Mouse (Mus musculus): ENCODE measurements around the gene Plcl2.
"Not testable (repeated sequence)": the region's sequence is repeated elsewhere in the genome, so short reads cannot be mapped to it uniquely, and the experiment has no call there.

Plcl2 gene

DNA sequence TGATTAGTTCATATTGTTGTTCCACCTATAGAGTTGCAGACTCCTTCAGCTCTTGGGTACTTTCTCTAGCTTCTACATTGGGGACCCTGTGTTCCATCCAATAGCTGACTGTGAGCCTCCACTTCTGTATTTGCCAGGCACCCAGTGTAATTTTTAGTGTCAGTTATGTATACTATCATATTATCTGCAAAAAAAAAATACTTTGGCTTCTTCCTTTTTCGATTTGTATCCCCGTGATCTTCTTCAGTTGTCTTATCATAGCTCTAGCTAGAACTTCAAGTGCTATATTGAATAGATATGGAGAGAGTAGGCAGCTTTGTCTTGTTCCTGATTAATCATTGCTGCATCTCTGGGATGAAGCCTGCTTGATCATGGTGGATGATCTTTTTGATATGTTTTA lies 25.7 kb downstream of the Plcl2 start:
- DNase-seq (ENCODE audit: low spot score in 2 of 2) = not testable (repeated sequence)

DNA sequence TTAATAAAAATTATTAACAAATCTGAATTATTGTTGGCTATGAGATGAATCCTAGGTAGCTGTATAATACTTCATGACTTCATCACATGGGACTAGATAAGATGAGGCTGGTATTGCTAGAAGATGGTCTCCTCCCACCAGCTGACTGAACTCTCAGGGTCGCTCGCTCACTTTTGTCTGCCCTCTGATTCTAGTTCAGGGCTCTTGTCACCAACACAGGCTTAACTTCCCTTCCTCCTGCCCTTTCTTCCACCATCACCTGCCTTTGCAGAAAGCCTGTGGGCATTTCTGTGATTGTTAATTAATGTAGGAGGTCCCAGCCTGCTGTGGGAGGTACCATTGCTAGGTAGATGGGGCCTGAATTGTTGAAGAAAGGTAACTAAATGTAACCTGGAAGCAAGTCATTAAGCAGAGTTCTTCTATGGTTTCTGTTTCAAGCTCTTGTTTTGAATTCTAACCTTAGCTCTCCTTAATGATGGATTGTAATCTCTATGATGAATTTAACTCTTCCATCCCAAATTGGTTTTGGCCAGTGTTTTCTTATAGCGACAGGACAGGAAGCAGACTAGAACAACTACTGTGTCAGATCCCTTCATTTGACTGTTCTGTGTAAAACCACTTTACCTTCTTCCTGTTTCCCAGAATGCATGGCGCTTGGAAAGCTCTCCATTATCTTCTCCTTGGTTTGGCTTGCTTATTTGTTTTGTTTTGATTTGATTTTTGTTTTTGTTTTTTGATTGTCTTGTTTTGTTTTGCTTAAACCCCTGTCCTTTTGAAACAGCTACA lies 27.4 kb downstream of the Plcl2 start:
- DNase-seq (ENCODE audit: low spot score in 2 of 2) = no peak

DNA sequence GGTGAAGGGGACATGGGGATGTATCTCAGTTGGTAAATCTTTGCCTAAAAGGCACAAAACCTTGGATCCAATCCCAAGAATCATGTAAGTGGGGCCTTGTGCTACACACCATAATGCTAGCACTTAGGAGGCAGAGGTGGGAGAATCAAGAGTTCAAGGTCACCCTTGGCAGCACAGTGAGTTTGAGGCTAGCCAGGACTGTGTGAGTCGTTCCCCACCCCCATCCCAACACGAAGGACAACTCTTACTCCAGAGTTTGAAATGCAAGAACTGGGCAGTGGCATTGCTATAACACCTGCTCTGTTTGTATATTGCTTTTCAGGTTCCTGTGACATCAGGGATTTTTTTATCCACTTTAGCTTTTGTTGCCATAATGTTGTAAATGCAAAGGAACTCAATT lies 28.6 kb downstream of the Plcl2 start:
- no peak for DNase-seq (ENCODE audit: low spot score in 2 of 2)

DNA sequence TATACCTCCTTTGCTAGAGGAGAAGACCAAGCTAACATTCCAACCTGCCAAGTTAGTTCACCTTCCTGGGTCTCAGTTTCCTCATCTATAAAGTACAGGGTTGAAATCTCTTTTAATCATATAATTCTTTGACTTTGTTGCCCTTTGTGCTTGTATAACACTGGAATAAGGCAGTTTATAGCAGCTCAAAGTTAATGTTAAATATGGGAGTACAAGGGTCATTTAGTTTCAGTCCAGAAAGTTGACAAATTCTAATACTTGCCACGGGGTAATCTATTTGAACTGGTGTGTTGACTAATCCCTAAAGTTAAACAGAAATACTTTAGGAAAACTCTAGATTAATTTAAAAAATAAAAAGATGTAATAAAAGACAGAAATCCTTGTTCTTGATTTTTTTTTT lies 35.7 kb downstream of the Plcl2 start:
- DNase-seq (ENCODE audit: low spot score in 2 of 2) = no peak

DNA sequence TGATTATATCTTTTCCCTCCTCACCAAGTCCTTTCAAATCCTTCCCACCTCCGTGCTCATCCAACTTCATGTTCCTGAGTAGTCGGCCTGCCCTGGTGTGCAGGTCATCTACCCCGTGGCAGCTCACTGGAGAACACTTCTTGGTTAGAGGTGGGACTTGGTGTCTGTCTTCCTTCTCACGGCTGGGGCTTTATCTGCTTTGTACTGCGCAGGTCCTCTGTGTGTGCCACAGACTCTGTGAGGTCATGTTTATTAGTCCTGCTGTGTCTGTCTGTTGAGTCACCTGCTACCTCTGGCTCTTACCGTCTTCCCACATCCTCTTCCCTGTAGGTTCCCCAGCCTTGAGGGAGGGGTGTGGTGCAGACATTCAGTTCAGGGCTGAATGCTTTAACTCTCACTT lies 36.1 kb downstream of the Plcl2 start:
- no peak for DNase-seq (ENCODE audit: low spot score in 2 of 2)

DNA sequence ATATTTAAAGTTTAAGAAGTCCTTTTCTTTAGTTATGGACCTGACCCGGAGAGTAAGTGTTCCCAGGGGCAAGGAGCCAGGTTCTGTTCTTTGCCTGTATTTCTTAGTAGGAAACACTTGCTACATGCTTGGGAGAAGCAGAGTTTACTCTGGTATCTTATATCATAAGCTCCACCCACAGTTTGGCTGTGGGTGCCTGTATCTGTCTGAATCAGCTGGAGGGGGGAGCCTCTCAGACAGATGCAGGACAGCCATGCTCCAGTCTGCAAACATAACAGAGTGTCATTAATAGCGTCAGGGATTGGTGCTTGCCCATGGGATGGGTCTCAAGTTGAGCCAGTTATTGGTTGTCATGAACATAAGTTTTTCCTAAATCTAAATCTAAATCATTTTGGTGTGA lies 42.9 kb downstream of the Plcl2 start:
- peak in 1 of 2 experiments; percentile 15 for DNase-seq (ENCODE audit: low spot score in 2 of 2)

DNA sequence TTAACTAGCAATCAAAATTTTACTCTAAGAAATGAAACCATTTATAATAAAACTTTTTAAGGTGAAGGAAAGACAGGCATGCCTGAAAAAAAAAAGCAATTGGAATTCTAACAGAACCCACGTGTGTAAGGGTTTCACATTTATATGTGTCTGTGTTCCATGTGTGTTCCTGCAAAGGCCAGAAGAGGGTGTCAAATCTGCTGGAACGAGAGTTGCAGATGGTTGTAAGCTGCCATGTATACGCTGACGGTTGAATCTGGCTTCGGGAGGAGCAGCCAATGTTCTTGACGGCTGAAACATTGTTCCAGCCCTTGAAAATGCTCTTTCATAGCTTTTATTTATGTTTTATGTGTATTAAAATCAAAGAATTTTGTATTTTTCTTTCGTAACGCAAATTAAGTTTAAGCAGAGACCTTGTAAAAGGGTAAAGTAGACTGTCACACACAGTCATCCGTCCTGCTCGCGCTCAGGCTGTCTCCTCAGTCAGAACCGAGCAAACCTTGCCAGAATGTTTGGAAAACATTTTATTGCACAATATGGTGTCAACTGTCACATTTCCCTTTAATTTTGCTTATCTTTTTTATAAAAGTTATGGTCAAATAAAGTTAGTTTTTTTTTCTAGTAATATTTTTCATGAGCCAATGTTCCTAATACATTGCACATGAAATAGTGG lies 48.5 kb downstream of the Plcl2 start:
- DNase-seq (ENCODE audit: low spot score in 2 of 2) = no peak

DNA sequence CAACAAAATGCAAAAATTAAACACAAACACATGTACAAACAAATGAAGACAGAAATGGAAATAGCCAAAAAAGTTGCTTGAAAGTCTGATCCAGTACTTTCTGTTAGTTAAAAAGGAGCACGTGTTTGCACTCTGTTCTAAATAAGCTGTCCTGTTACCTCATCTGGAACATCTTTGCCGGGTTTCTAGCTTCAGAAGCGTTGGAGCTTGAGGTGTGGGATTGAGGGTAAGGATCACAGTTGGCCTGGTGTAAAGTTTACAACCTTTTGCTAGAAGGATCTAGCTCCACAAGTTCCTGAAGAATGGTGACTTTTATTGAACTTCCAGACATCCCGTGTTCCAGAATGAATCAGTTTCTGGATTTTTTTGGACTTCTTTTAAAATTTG lies 49.0 kb downstream of the Plcl2 start:
- DNase-seq (ENCODE audit: low spot score in 2 of 2) = no peak

DNA sequence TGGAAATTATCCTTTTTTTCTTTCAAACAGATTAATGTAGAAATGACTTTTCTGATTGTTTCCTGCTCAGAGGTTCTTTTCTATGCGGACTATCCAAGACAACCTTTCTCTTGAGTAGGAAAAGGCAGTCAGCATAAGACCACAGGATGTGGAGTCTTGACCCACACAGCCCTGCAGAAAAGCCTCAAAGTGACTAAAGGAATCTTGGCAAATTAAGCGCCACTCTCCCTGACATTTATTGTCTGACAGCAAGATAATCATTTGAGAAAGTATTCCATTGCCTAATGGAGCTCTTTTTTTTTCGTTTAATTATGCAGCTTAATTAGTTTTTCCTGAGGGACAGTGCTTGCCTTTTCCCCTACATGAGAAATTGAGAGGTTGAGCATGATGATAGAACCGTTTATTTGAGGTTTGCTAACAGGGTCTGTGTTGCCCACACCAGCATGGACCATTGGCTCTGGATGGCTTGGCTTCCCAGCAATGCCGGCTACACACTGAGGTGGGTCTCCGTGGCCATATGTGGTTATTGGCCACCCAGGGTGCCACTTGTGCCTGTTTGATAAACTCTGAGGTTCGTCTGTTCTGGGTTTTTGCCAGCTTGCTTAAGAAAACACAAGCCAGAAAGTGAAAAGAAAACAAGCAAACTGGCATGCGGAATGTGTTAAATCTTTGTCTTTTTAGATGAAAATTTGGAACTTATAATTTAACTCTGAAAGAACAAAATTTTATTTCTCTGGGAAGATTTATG lies 56.3 kb downstream of the Plcl2 start:
- peak; percentile 22 to 54 for DNase-seq (ENCODE audit: low spot score in 2 of 2)

DNA sequence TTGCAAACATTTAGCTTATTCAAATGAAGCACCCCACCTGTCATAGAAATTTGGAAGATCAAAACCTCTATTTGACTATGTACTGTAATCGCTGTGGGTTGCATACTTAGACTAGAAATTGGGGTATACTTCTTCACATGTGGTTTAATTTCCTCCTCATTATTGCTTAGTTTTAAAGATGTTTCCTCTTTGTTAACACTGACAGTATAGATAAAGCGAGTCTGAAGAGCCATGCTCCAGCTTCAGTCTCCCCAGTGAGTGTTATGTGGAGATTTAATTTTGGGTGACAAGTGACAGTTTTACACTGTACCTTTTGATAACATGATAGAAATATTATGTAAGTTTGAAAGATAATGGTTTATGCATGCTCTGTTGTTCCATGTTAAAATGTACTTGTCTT lies 59.6 kb downstream of the Plcl2 start:
- no peak for DNase-seq (ENCODE audit: low spot score in 2 of 2)

DNA sequence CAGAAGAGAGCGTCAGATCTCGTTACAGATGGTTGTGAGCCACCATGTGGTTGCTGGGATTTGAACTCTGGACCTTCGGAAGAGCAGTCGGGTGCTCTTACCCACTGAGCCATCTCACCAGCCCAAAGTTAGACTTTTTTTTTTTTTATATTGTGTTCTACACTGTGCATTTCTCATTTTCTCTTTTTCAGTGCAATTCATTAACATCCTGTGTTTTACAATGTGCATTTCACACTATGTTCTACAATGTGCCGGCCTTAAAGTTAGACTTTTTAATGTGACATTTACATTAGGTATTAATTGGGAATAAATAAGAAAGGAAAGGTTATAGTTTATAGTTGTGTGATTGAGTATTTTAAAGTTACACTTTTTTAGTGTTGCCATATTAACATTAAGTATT lies 61.0 kb downstream of the Plcl2 start:
- not testable (repeated sequence) for DNase-seq (ENCODE audit: low spot score in 2 of 2)

DNA sequence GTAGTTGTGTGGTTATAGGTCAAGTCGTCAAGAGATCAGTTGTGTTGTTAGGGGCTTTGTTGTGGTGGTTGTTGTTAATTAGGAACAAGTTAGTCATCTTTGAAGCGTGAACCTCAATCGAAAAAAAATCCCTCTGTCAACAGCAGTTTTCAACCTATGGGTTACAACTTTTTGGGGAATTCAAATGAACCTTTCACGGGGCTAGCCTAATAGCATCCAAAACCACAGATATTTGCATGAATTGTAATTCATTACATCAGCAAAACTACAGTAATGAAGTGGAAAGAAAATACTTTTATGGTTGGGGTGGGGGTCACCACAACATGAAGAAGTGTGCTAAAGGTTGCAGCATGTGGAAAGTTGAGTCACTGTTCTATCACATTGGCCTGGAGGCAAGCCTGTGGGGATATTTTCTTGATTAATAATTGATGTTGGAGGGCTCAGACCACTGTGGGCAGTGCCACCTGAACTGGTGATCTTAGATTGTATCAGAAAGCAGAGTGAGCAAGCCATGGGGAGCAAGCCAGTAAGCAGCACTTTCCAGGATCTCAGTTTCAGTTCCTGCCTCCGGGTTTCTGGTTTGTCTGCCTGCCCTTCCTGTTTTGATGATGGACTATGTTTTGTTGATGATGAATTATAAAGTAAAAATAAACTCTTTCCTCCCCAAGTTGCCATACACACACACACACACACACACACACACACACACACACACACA lies 61.6 kb downstream of the Plcl2 start:
- peak; percentile 58 to 61 for DNase-seq (ENCODE audit: low spot score in 2 of 2)

DNA sequence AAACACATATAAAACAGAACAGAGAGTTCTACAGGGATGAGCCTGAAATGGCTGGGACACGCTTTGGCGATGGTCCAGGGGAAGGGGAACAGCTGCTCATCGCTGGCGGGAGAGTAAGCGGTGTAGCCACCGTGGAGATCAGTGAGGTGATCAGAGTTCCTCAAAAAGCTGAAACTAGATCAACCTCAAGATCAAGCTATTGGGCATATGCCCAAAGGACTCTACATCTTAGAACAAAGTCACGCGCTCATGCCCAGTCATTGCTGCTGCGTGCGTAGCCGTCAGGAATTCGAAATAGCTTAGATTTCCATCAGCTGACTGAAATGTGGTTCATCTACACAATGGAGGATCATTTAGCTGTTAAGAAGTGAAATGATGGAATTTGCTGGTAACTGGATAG lies 65.0 kb downstream of the Plcl2 start:
- peak; percentile 58 to 66 for DNase-seq (ENCODE audit: low spot score in 2 of 2)

DNA sequence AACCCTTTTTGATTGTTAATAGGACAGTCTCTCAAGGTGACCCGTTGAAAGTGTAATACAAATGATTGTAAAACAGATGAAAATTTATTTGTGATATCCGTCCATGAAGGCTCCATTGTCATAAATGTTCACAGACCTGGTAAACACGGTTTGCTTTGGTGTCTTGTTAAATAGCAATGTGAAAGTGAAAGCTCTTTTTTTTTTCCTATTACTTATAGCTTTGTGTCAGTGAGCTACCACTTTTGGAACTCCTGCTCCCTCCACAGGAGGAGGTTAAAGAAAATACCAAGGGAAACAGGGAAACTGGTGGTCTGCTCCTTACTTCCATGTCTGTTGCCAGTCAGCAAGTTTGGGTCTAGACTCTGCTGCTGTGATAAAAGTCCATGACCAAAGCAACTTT lies 71.2 kb downstream of the Plcl2 start:
- no peak for DNase-seq (ENCODE audit: low spot score in 2 of 2)

DNA sequence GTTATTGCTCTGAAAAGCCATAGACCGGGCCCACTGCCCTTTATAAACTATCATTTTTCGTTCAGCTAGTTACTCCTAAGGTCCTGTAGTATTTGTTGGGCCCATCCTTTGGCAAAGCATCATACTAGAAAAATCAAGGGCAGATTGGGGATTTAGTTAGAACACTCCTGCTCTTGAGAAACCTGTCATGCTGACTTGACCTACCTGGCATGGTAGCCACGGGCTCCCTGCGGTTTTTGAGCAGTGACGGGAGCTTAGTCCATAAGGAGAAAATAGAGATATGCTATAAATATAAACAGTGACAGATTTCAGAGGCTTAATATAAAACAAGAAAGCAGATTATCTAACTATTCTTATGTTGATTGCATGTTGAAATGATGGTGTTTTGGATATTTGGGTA lies 77.6 kb downstream of the Plcl2 start:
- no peak for DNase-seq (ENCODE audit: low spot score in 2 of 2)

DNA sequence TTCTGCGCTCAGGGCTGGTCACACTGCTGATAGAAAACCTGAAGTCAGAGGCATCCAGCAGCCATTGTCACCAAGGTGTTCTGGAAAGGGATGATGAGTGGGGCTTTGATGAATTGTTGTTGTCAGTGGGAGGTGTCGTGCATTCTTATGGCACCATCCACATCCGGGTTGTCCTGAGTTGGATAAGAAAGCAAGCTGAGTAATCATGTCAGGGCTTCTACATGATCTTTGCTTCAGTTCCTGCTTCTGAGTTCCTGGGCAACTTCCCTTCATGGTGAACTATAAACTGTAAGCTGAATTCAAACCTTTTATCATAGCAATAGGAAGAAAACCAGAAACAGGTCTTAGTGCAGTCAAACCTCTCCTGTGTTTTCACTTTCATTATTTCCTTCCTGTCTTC lies 78.7 kb downstream of the Plcl2 start:
- no peak for DNase-seq (ENCODE audit: low spot score in 2 of 2)

DNA sequence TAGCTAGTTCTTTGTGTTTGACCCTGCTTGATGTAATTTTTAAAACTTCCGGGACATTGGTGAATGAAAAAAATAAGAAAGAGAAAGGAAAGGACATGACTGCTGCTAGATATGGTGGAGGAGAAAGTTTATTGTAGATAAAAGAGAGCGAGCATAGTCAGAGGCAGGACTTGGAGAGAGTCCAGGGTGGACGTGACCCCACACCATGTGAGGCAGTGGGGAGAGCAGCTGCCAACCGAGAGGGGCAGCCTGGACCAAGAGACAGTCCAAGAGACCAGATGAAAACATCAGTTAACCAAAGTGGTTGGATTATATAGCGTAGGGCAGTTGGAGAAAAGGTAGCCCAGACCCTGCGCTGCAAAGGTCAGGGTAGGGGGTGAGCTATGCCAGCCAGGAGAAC lies 91.0 kb downstream of the Plcl2 start:
- no peak for DNase-seq (ENCODE audit: low spot score in 2 of 2)

DNA sequence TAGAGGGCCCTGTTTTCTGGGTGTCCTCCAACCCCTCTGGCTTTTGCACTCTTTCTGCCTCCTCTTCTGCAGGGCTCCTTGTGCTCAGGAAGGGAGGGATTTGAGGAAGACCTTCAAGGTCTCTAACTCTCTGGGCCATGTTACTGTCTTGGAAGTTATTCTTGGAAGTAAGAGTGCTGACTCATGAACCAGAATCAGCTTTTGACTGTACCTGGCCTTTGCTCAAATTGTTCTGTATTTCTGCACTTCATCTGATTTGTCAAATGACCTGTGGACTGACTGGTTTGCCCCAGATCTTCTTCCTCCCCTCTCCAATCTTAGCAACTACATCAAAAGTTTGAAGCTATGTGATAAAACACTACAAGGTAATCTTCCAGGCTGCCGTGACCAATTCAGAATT lies 91.5 kb downstream of the Plcl2 start:
- no peak for DNase-seq (ENCODE audit: low spot score in 2 of 2)

DNA sequence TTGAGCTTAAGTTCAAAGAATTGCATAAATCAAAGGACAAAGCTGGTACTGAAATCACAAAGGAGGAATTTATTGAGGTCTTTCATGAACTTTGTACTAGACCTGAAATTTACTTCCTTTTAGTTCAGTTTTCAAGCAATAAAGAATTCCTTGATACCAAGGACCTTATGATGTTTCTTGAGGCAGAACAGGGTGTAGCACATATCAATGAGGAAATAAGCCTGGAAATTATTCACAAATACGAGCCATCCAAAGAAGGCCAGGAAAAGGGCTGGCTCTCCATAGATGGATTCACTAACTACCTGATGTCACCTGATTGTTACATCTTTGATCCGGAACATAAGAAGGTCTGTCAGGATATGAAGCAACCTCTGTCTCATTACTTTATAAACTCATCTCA lies 97.7 kb downstream of the Plcl2 start:
- DNase-seq (ENCODE audit: low spot score in 2 of 2) = no peak

DNA sequence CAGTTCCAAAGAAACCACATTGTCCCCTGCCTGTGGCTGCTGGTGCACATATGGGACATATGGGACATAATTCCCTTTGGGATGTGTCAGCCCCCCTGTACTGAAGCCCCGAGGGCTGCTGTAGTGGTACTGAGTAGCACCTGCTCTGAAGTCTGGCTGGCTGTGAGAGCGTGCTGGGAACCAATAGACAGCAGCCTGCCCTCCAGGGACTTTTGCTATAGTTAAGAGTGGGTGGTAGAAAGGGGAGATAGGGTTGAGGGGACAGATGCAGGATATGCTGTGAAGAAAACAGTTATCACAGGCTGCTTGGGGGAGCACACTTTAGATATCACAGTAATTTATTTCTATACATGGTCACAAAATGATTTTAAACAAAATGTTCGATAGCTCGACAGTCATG lies 100.7 kb downstream of the Plcl2 start:
- DNase-seq (ENCODE audit: low spot score in 2 of 2) = peak; percentile 72 to 73

DNA sequence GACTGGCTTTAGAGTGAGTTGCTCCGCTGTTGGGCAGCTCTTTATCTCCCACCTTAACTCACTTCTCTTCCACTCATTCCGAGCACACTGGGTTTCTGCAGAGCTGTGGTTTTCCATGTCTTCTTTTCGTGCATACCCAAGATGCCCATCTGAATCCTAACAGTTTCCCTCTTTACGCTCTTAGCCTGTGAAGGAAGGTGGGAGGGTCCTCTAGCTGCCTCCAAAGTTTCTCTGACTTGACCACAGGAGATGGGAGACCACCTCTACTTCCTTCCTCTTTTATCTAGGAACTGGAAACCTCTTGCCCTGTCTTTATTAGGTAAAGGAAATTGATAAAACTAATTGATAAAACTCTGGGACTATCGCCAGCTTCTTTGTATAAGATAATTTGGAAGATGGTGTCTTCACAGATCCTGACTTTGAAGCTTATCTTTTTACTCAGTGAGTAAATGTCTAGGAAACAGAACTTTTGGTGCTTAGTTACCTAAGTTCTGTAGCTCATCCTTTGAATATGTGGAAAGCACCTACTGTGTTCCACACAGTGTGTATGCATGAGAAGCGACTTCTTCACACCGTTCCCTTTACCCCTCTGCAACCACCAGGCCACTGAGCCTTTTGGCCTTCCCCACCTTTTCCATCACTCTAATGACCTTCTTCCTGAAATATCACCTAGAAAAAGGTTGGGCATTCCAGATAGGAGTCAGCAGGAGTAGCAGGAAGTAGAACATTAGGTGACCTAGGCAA lies 111.8 kb downstream of the Plcl2 start:
- no peak for DNase-seq (ENCODE audit: low spot score in 2 of 2)

All from spleen, postnatal 36 days (tissue).